ENCODE assay signal across 31 mouse cellular contexts in the genomic region with DNA sequence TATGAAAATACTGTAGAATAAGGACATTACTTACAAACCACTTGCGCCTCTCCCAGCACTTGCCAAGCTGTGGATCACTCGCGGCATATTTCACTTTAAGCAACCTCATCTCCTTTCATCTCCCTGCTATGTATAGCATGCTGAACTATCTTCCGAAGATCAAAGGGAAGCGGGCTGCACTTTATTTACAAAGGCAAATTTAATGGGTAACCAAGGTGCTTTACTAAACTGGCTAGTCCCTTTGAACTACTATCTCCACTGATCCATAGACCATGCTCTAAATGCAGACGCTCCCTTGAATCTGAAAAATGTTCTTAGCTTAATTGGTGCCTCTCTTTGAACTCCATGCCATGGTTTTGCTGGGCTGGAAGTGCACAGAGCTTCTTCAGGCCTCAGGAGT. TPM values are rescaled to one million over a fixed set of nuclear protein-coding genes. Genes with fewer than 3 reads are reported as not detected.
DNase-seq lines count a peak whose midpoint lies in the region; ATAC-seq and TF ChIP-seq lines count a peak whose summit lies in the region.
"Had no signal": no experiment of that assay in that cellular context is flagged by ENCODE, and none has a peak within 500 bp of the region (broad histone marks: within the 10 kb centered on the region; RNA-seq: fewer than 3 reads in every experiment).

No protein-coding gene starts in this region.

- H3K36me3 ChIP-seq in intestine, embryonic 14.5 days (ENCODE audit: control insufficient read depth, insufficient read depth, low read length): no peaks in the 10 kb centered on the region
- no peaks in the 10 kb centered on the region for H3K36me3 ChIP-seq in intestine, embryonic 15.5 days
- no peaks in the 10 kb centered on the region for H3K36me3 ChIP-seq in midbrain, embryonic 15.5 days (replicated peaks)
- H3K36me3 ChIP-seq in midbrain, embryonic 10.5 days: no peaks in the 10 kb centered on the region
- H3K36me3 ChIP-seq in liver, embryonic 12.5 days: no peaks in the 10 kb centered on the region
- H3K36me3 ChIP-seq in liver, postnatal 0 days (replicated peaks; ENCODE audit: insufficient read depth, low read length): no peaks in the 10 kb centered on the region
- H3K36me3 ChIP-seq: forebrain, embryonic 12.5 days; hindbrain, embryonic 12.5 days; limb, embryonic 13.5 days; midbrain, embryonic 12.5 days had no signal

- 47% methylated on average over 6 of the region's 6 CpGs for WGBS in intestine, embryonic 14.5 days
- 54% methylated on average over 6 of the region's 6 CpGs for WGBS in intestine, embryonic 15.5 days
- 73% methylated on average over 6 of the region's 6 CpGs for WGBS in midbrain, embryonic 15.5 days
- 86% methylated on average over 6 of the region's 6 CpGs for WGBS in midbrain, embryonic 10.5 days
- 69% methylated on average over 6 of the region's 6 CpGs for WGBS in liver, embryonic 12.5 days (ENCODE audit: insufficient replicate concordance)
- WGBS in liver, postnatal 0 days (ENCODE audit: insufficient replicate concordance): 50% methylated on average over 6 of the region's 6 CpGs

- TF ChIP-seq CTCF in liver, postnatal 0 days (IDR thresholded peaks at IDR 0.05; ENCODE audit: low read depth): no peak

- no peak overlapping the region for H3K4me2 ChIP-seq in intestine, embryonic 14.5 days (ENCODE audit: low read length)
- H3K4me2 ChIP-seq in intestine, embryonic 15.5 days (replicated peaks): no peak overlapping the region
- H3K4me2 ChIP-seq in midbrain, embryonic 15.5 days: no peak overlapping the region
- no peak overlapping the region for H3K4me2 ChIP-seq in liver, embryonic 12.5 days
- H3K4me2 ChIP-seq in liver, postnatal 0 days (ENCODE audit: low read depth, low read length): peak overlapping the region; percentile 11; the same call in 1 of the 2 replicates
- H3K4me2 ChIP-seq: forebrain, embryonic 12.5 days; heart, embryonic 11.5 days; hindbrain, embryonic 12.5 days; limb, embryonic 13.5 days; lung, embryonic 14.5 days; midbrain, embryonic 12.5 days had no signal

- no peak overlapping the region for H3K9ac ChIP-seq in intestine, embryonic 14.5 days (ENCODE audit: low read length)
- H3K9ac ChIP-seq in intestine, embryonic 15.5 days: no peak overlapping the region
- no peak overlapping the region for H3K9ac ChIP-seq in midbrain, embryonic 15.5 days
- H3K9ac ChIP-seq in liver, embryonic 12.5 days: no peak overlapping the region
- no peak overlapping the region for H3K9ac ChIP-seq in liver, postnatal 0 days (replicated peaks)
- H3K9ac ChIP-seq: forebrain, embryonic 12.5 days; hindbrain, embryonic 12.5 days; limb, embryonic 13.5 days; lung, embryonic 14.5 days; midbrain, embryonic 12.5 days had no signal

- no peak for TF ChIP-seq EP300 in liver, postnatal 0 days (IDR thresholded peaks at IDR 0.05; ENCODE audit: low read depth)

- no peak for DNase-seq in intestine, embryonic 14.5 days (ENCODE audit: low spot score)
- DNase-seq in midbrain, embryonic 10.5 days (ENCODE audit: low spot score): no peak
- DNase-seq in liver, postnatal 0 days: no peak
- DNase-seq in urinary bladder, postnatal 14 days (ENCODE audit: low spot score): no peak
- no peak for DNase-seq in layer of hippocampus, postnatal 36 days
- DNase-seq: adrenal gland, postnatal 25 days; cerebellum, adult 18-20 months; cerebellum, postnatal 14 days; gastrocnemius, postnatal 25 days; heart, adult 18-20 months; heart, postnatal 36 days; kidney, adult 18-20 months; kidney, postnatal 10 days; lung, embryonic 14.5 days; lung, postnatal 14 days; right cerebral cortex, postnatal 25 days; thymus, postnatal 14 days had no signal

- 0 out of 2 replicates have a peak, but pooled peaks have one; percentile 43 for ATAC-seq in intestine, embryonic 14.5 days (replicated peaks; ENCODE audit: low FRiP score, low TSS enrichment, low read depth)
- ATAC-seq in intestine, embryonic 15.5 days: no peak
- peak; percentile 56 for ATAC-seq in midbrain, embryonic 15.5 days (replicated peaks)
- ATAC-seq in liver, embryonic 12.5 days: peak; percentile 46; the same call in 1 of the 2 replicates
- 0 out of 2 replicates have a peak, but pooled peaks have one; percentile 19 for ATAC-seq in liver, postnatal 0 days
- ATAC-seq: hindbrain, postnatal 0 days; Patski had no signal

- H3K27ac ChIP-seq in intestine, embryonic 14.5 days (ENCODE audit: low read depth): no peak overlapping the region
- H3K27ac ChIP-seq in intestine, embryonic 15.5 days: no peak overlapping the region
- no peak overlapping the region for H3K27ac ChIP-seq in midbrain, embryonic 15.5 days
- no peak overlapping the region for H3K27ac ChIP-seq in midbrain, embryonic 10.5 days (replicated peaks)
- H3K27ac ChIP-seq in liver, embryonic 12.5 days: no peak overlapping the region
- no peak overlapping the region for H3K27ac ChIP-seq in liver, postnatal 0 days (ENCODE audit: low read depth)
- H3K27ac ChIP-seq: forebrain, embryonic 12.5 days; hindbrain, embryonic 12.5 days; hindbrain, postnatal 0 days; left cerebral cortex, adult 2 months; limb, embryonic 13.5 days; midbrain, embryonic 12.5 days had no signal

- H3K9me3 ChIP-seq in intestine, embryonic 14.5 days (ENCODE audit: control insufficient read depth, low read length): no peaks in the 10 kb centered on the region
- no peaks in the 10 kb centered on the region for H3K9me3 ChIP-seq in intestine, embryonic 15.5 days
- no peaks in the 10 kb centered on the region for H3K9me3 ChIP-seq in midbrain, embryonic 15.5 days
- no peaks in the 10 kb centered on the region for H3K9me3 ChIP-seq in midbrain, embryonic 10.5 days (replicated peaks)
- H3K9me3 ChIP-seq in liver, embryonic 12.5 days (replicated peaks): no peaks in the 10 kb centered on the region
- H3K9me3 ChIP-seq in liver, postnatal 0 days (ENCODE audit: low read length): no peaks in the 10 kb centered on the region
- H3K9me3 ChIP-seq: forebrain, embryonic 12.5 days; hindbrain, embryonic 12.5 days; limb, embryonic 13.5 days; midbrain, embryonic 12.5 days had no signal

- no peak overlapping the region for H3K4me3 ChIP-seq in intestine, embryonic 14.5 days (ENCODE audit: low read depth, low read length)
- no peak overlapping the region for H3K4me3 ChIP-seq in intestine, embryonic 15.5 days (replicated peaks)
- no peak overlapping the region for H3K4me3 ChIP-seq in midbrain, embryonic 15.5 days
- no peak overlapping the region for H3K4me3 ChIP-seq in midbrain, embryonic 10.5 days
- H3K4me3 ChIP-seq in liver, embryonic 12.5 days: no peak overlapping the region
- H3K4me3 ChIP-seq in liver, postnatal 0 days (ENCODE audit: low read depth, low read length): no peak overlapping the region
- H3K4me3 ChIP-seq: erythroblast, embryonic 14.5 days; forebrain, embryonic 12.5 days; hindbrain, embryonic 12.5 days; left cerebral cortex, adult 2 months; limb, embryonic 13.5 days; midbrain, embryonic 12.5 days had no signal

- H3K27me3 ChIP-seq in intestine, embryonic 14.5 days (replicated peaks; ENCODE audit: control insufficient read depth, insufficient read depth, low read length): no peaks in the 10 kb centered on the region
- no peaks in the 10 kb centered on the region for H3K27me3 ChIP-seq in intestine, embryonic 15.5 days (replicated peaks)
- no peaks in the 10 kb centered on the region for H3K27me3 ChIP-seq in midbrain, embryonic 15.5 days (replicated peaks)
- no peaks in the 10 kb centered on the region for H3K27me3 ChIP-seq in midbrain, embryonic 10.5 days (ENCODE audit: low read depth, poor library complexity, severe bottlenecking)
- no peaks in the 10 kb centered on the region for H3K27me3 ChIP-seq in liver, embryonic 12.5 days (replicated peaks)
- no peaks in the 10 kb centered on the region for H3K27me3 ChIP-seq in liver, postnatal 0 days (ENCODE audit: insufficient read depth, low read length)
- H3K27me3 ChIP-seq: forebrain, embryonic 12.5 days; hindbrain, embryonic 12.5 days; limb, embryonic 13.5 days; midbrain, embryonic 12.5 days had no signal

- no peaks in the 10 kb centered on the region for H3K4me1 ChIP-seq in intestine, embryonic 14.5 days (replicated peaks; ENCODE audit: control insufficient read depth, insufficient read depth, low read length)
- no peaks in the 10 kb centered on the region for H3K4me1 ChIP-seq in intestine, embryonic 15.5 days (replicated peaks)
- no peaks in the 10 kb centered on the region for H3K4me1 ChIP-seq in midbrain, embryonic 15.5 days
- H3K4me1 ChIP-seq in midbrain, embryonic 10.5 days: no peaks in the 10 kb centered on the region
- H3K4me1 ChIP-seq in liver, embryonic 12.5 days: no peaks in the 10 kb centered on the region
- no peaks in the 10 kb centered on the region for H3K4me1 ChIP-seq in liver, postnatal 0 days (ENCODE audit: insufficient read depth)
- H3K4me1 ChIP-seq: forebrain, embryonic 12.5 days; hindbrain, embryonic 12.5 days; limb, embryonic 13.5 days; midbrain, embryonic 12.5 days had no signal

RNA-seq across cellular contexts. Expression of a gene that starts 27.2 kb away (rescaled TPM):
- 109 and 120 TPM in 2 replicates for polyA plus RNA-seq in intestine, embryonic 14.5 days (2014; fragmentation: Nextera tagmentation; extraction: Ambion mirVana)
- polyA plus RNA-seq in intestine, embryonic 15.5 days (2015; fragmentation: Nextera tagmentation; extraction: Ambion mirVana): 72.9 and 80.5 TPM in 2 replicates
- polyA plus RNA-seq in midbrain, embryonic 15.5 days (2015; fragmentation: Nextera tagmentation; extraction: Ambion mirVana): 49.8 and 55.1 TPM in 2 replicates
- 54.6 and 54.8 TPM in 2 replicates for polyA plus RNA-seq in midbrain, embryonic 10.5 days (2016; fragmentation: Nextera tagmentation; extraction: Ambion mirVana)
- 27.3 and 30.0 TPM in 2 replicates for polyA plus RNA-seq in liver, embryonic 12.5 days (2016; fragmentation: Nextera tagmentation; extraction: Ambion mirVana)
- 117 and 133 TPM in 2 replicates for polyA plus RNA-seq in liver, postnatal 0 days (2015; fragmentation: Nextera tagmentation; extraction: Ambion mirVana)
- total RNA-seq in layer of hippocampus, postnatal 36 days (2021): 10 to 100 TPM; 26.1 to 33.7 TPM
- total RNA-seq: MEL; neutrophil, adult 5-6 weeks had no signal
- polyA plus RNA-seq: erythroblast, embryonic 14.5 days had no signal
